Mouse (Mus musculus) lung, postnatal 4 days (tissue): ENCODE measurements around the gene Spin2g.
"Not testable (repeated sequence)": the region's sequence is repeated elsewhere in the genome, so short reads cannot be mapped to it uniquely, and the experiment has no call there.

Source experiments
- DNase-seq, 2 experiments: peaks; one replicate each; pipeline ENCODE4 v3.0.0; 2021

Gene Spin2g

GRCm38 (mm10) chrX:34238633-34239032 lies at the start of gene Spin2g:
Spin2g (minus strand) TSS chrX:34238733.
- DNase-seq = not testable (repeated sequence)
